Mouse (Mus musculus) Patski (cell line): ENCODE measurements at regions not wholly inside any gene's neighbourhood (a gene's known extent, or its start where the extent isn't known, plus 50 kb on each side); places are given as distances from the start of the nearest gene placed in this dataset.

Experiments
- ATAC-seq: fragments of 100-300 bp; one replicate; pipeline ENCODE4 v1.8.0; 2021
- CTCF ChIA-PET: fragments of 350-600 bp; sonication (Branson Sonifier 250); formaldehyde crosslinking; loops from one replicate; lab custom pipeline; 2022; ENCODE audit warnings: inconsistent platforms; lab: Charles Lee
- POLR2A ChIA-PET: fragments of 350-600 bp; sonication (Branson Sonifier 250); formaldehyde crosslinking; loops from one replicate; lab custom pipeline; 2022; ENCODE audit warnings: antibody characterized with exemption, inconsistent platforms; lab: Charles Lee
- DNase-seq: peaks from one replicate; pipeline ENCODE4 v3.0.0-alpha.2; 2011; ENCODE audit warnings: low read depth, low spot score
- H3K27me3 ChIP-seq: fragments of 371-371 bp; one replicate; pipeline ENCODE4 v1.5.1; 2021
- CTCF ChIP-seq: fragments of 100-300 bp; IDR thresholded peaks from one replicate; pipeline ENCODE4 v1.5.1; 2021
- in situ Hi-C: fragments of 300-500 bp; cut with MboI; formaldehyde crosslinking; loops from 3 replicates; pipeline ENCODE4 v1.11.1; 2018; ENCODE audit warnings: low pct_unique_long_range_greater_than_20kb, mixed read lengths

DNA sequence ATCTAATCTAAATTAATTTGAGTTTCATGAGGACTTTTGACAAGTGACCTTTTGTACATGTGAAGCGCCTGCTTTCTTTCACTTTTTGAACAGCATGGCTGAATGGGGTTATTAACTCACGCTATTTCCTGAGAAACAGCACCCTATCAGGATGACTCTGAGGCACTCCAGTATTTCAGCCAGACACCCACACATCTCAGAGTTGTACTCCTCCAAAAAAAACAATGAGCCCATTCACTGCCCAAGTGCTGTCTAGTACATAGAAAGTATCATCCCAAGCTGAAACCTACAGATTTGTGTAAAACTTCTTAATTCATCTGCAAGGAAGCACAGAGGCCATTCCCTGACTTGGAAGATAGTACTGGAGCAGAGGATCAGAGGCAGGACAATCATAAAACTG, 204.1 kb upstream of the P2ry1 start:
- POLR2A ChIA-PET: no interaction called here
- peaks cover 35% of the 10 kb centered on the region for H3K27me3 ChIP-seq
- no peak for TF ChIP-seq CTCF
- CTCF ChIA-PET: interaction anchor here (1.0 kb wide), 1 partner anchor 13 kb away, joined by 3 read pairs; no protein-coding TSS in a partner anchor
- ATAC-seq (no peak), DNase-seq (no peak)
- in situ Hi-C loops: no loop called here

DNA sequence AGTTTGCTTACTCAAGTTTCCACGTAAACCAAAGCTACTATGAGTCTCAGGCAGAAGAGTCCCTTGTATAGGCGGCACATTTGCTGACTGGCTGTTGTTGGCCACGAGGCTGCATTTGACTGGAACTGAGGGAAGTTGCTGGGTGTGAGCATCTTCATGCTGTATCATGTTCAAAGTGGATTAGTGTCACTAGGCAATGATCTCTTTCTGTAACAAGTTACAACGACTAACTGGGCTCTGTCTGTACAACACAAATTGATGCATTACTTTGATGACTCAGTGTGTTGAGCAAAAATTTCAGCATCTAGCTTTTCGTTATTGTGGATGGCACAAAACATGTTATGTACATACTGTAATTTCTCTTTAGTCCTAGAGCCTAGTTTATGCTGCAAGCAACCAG, 203.7 kb upstream of the P2ry1 start:
- POLR2A ChIA-PET: no interaction called here

DNA sequence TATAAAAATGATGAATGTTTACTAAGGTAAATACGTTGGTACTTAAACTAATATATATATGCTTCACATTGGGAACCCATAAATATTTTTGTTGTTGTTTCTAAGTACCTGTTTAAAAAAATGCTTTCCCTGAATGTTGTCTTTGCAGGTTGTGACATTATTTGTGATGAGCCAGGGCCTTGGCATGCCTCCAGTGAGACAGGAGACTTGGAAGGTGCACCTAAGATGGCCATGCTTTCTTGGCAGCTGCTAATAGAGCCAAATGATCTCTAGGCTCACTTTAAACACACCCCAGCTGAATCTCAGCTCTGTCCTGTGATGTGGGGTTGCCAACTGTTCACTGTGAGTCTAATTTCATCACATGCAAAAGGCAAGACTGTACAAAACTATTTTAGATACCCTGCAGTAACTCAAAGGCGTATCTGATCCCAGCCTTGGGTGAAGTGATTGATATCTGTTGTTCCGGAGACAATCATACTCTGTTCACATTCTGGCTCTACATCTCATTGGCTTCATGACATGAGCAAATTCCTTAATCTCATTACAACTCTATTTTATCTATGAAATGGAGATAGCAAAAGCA, 197.8 kb upstream of the P2ry1 start:
- DNase-seq: no peak
- ChIA-PET CTCF (no interaction called here), POLR2A (no interaction called here)
- peaks cover 40% of the 10 kb centered on the region for H3K27me3 ChIP-seq
- no peak for ATAC-seq
- TF ChIP-seq CTCF: no peak
- in situ Hi-C loops: no loop called here

More for the DNA sequence above, 203.7 kb upstream of the P2ry1 start:
- CTCF ChIA-PET: interaction anchor here (1.0 kb wide), 1 partner anchor 13 kb away, joined by 3 read pairs; no protein-coding TSS in a partner anchor
- in situ Hi-C loops: no loop called here
- peaks cover 39% of the 10 kb centered on the region for H3K27me3 ChIP-seq
- no peak for DNase-seq
- ATAC-seq: no peak
- no peak for TF ChIP-seq CTCF

DNA sequence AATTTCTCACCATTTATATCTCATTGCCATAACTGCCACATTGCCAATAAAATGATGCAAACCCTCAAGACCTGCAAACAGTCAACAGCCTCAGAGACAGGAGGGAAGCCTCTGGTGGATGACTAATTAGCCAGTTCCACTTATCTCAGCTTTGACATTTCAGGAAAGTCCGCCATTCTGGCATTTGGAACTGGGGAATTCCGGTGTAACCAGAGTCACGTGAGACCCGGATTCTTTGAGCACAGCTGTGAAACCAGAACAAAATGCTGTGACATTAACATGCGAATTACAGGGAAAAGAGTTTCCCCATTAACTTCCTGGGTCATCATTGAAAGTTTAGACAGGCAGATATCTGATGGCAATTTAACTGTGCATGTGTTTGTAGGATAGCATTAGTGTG, 190.7 kb upstream of the P2ry1 start:
- ATAC-seq (no peak), DNase-seq (no peak)
- ChIA-PET POLR2A (interaction anchor here (0.6 kb wide), 1 partner anchor 38 kb away, joined by 3 read pairs; no protein-coding TSS in a partner anchor), CTCF (interaction anchor here (0.6 to 1.4 kb wide), 3 partner anchors 16 to 1146 kb away, joined by 3 to 4 read pairs (median 3); no protein-coding TSS in a partner anchor)
- H3K27me3 ChIP-seq: peaks cover 18% of the 10 kb centered on the region
- in situ Hi-C loops: no loop called here
- TF ChIP-seq CTCF: no peak

DNA sequence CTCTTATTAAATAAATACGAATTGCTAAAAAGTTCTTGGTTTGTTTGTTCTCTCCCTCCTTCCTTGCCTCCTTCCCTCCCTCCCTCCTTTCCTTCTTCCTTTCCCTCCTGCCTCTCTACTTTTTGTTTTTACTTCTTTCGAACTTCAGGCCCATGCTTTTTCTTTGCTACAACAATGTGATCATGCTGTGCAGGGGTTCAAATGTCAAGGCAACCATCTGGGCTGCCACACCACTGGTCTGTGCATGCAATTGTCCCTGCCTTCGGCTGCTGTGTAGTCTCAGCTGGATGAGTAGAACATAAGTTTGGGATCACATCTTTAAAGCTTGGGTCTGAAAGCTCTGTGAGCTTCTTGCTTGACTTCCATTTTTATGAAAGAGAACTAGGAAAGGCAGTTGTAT, 189.1 kb upstream of the P2ry1 start:
- in situ Hi-C loops: no loop called here
- ATAC-seq (no peak), DNase-seq (no peak)
- no peak for TF ChIP-seq CTCF
- CTCF ChIA-PET: no interaction called here
- POLR2A ChIA-PET: no interaction called here
- peaks cover 28% of the 10 kb centered on the region for H3K27me3 ChIP-seq

DNA sequence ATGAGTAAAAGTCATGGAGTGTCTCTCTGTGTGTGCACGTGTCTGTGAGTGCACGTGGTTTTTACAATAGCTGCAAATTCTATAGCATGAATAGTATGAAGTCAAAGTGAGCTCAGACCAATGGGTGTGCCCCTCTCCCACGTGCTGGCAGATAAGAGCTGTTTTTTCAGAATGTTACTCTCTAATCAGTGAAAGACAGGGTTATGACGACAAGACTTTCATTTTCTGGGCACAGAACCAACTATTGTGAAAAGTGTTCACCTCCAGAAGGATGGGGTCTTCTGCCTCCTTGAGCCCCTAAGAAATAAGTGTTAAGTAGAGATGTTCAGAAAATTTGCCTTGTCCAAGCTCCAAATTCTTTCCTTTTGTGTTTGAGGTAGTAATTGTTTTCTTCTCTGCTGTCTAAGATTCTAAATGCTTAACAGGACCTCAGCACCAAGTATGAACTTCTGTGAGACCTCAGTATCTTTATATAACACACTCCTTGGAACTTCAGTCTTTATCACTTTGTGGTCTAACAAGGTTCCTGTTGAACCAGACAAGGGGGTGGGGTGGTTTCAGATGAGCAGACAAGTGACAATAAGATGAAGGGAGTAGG, 182.8 kb upstream of the P2ry1 start:
- ChIA-PET POLR2A (no interaction called here), CTCF (no interaction called here)
- DNase-seq (no peak), ATAC-seq (no peak)
- in situ Hi-C loops: no loop called here
- H3K27me3 ChIP-seq: peaks cover 28% of the 10 kb centered on the region
- TF ChIP-seq CTCF: no peak

DNA sequence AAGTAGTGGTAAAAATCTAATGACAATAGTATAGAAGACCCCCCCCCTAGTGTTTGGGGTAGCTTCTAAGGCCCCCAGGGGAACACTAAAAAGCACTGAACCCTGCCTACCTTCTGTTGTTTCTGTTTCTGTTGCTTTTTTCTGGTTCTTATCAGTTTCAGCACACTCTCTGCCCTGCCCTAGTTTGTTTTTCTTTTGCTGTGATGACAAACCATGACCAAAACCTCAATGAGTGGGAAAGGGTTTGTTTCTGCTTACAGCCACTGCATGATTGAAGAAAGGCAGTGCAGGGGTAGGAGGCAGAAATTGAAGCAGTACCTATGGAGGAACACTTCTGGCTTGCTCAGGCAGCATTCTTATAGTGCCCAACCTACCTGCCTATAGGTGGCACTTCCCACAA, 181.1 kb upstream of the P2ry1 start:
- in situ Hi-C loops: no loop called here
- ChIA-PET CTCF (no interaction called here), POLR2A (no interaction called here)
- no peak for ATAC-seq
- no peak for TF ChIP-seq CTCF
- H3K27me3 ChIP-seq: peaks cover 36% of the 10 kb centered on the region
- no peak for DNase-seq

DNA sequence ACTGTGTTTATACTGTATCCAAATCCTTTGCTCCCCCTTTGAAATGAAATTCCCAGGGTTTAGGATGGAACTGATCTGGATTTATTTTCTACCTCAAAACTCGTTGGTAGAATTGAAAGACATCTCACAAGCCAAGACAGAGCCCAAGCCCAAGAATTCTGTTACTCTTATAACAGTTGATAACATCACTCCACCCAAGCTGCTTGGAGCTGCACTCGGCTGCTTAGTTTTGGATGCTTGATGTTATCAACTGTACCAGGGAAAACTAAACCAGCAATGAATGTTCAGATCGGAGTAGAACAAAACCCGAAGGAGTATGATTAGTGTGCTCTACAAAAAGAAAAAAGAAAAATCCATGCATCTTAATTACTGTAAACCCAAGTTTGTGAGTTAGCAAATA, 175.8 kb upstream of the P2ry1 start:
- no peak for DNase-seq
- POLR2A ChIA-PET: interaction anchor here (0.7 kb wide), 1 partner anchor 506 kb away, joined by 3 read pairs; no protein-coding TSS in a partner anchor
- TF ChIP-seq CTCF: no peak
- H3K27me3 ChIP-seq: peaks cover 22% of the 10 kb centered on the region
- ATAC-seq: no peak
- in situ Hi-C loops: no loop called here
- CTCF ChIA-PET: interaction anchor here (1.0 kb wide), 1 partner anchor 10 kb away, joined by 3 read pairs; no protein-coding TSS in a partner anchor

DNA sequence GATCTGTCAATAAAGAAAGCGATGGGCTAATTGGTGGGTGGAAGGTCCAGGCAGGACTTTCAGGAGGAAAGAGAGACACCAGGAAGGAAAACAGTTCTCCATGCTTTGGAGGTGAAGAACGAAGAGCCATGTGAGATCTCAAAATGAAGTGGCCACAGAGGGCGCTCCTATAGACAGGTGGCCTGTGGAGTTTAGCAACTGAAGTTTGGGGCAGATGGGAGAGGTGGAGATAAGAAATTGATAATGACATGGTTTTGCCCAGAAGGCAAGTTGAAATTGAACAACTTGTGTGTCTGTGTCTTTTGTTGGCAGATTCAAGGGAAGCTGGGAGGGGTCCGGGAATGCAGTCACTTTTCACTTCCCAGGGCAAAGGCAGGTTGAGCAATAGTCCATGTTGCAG, 170.2 kb upstream of the P2ry1 start:
- peaks cover 4% of the 10 kb centered on the region for H3K27me3 ChIP-seq
- ATAC-seq (no peak), DNase-seq (no peak)
- POLR2A ChIA-PET: no interaction called here
- in situ Hi-C loops: no loop called here
- TF ChIP-seq CTCF: no peak
- CTCF ChIA-PET: no interaction called here

DNA sequence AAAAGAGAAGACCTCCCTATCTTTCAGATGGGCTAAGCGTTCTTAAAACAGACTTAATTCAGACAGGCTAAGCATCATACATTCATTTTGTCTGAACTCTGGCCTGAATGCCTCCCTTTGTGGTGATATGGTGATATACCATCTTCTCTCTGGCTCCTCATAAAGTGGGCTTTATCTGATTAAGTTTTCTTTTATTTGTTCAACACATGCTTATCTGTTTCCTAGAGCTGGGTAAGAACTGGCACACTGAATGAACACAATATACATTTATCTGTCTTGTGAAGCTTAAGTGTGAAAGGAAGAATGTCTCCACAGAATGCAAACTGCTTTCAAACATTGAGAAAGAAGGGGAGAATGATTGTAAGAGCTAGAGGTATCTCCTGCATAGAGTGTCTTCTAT, 160.7 kb upstream of the P2ry1 start:
- in situ Hi-C loops: no loop called here
- ChIA-PET CTCF (interaction anchor here (1.4 kb wide), 1 partner anchor 15 kb away, joined by 3 read pairs; no protein-coding TSS in a partner anchor), POLR2A (no interaction called here)
- DNase-seq: no peak
- peaks cover 16% of the 10 kb centered on the region for H3K27me3 ChIP-seq
- no peak for ATAC-seq
- TF ChIP-seq CTCF: no peak

DNA sequence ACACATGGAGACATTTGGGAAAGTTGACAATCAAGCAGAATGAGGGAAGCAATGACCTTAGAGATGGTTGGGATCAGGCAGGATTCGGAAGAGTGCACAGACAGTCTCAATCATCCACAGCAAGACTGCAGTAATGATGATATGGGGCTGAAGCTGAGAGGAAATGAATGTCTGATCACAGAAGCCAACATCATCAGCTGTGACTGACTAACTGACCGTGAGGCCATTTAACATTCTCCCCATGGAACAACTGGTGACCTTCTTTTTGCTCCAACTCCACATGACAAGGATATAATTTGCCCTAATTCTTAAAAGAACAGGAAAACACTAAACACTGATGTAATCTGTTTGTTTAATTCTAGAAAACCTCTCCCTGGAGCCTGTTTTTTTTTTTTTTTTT, 157.3 kb upstream of the P2ry1 start:
- DNase-seq: no peak
- POLR2A ChIA-PET: no interaction called here
- no peak for ATAC-seq
- CTCF ChIA-PET: no interaction called here
- peaks cover 24% of the 10 kb centered on the region for H3K27me3 ChIP-seq
- no peak for TF ChIP-seq CTCF
- in situ Hi-C loops: no loop called here
